Mouse (Mus musculus) liver, embryonic 13.5 days (tissue): Measurements from ENCODE around the gene Vgll4. TPM values are rescaled to one million over a fixed set of nuclear protein-coding genes. Genes with fewer than 3 reads are reported as not detected.

ENCODE experiments used
- ATAC-seq: fragments of 200-750 bp; cut with Nextera tagmentation; 2 replicates; pipeline ENCODE4 v1.8.0; 2017; ENCODE audit warnings: low read depth, mild to moderate bottlenecking, moderate number of reproducible peaks, moderate library complexity
- DNase-seq: peaks from one replicate; pipeline ENCODE4 v3.0.0; 2022
- H3K27ac ChIP-seq: fragments of 300-500 bp; sonication (generic); 2 replicates; pipeline ENCODE4 v1.5.1; 2015; ENCODE audit warnings: moderate library complexity, mild to moderate bottlenecking, inconsistent platforms
- H3K27me3 ChIP-seq: fragments of 300-500 bp; sonication (generic); 2 replicates; pipeline ENCODE4 v1.6.1; 2015; ENCODE audit warnings: mild to moderate bottlenecking, inconsistent platforms
- H3K36me3 ChIP-seq: fragments of 300-500 bp; sonication (generic); 2 replicates; pipeline ENCODE4 v1.6.1; 2015; ENCODE audit warnings: mild to moderate bottlenecking, inconsistent platforms
- H3K4me1 ChIP-seq: fragments of 300-500 bp; sonication (generic); replicated peaks from 2 replicates; pipeline ENCODE4 v1.6.1; 2015; ENCODE audit warnings: inconsistent platforms
- H3K4me2 ChIP-seq: fragments of 300-500 bp; sonication (generic); 2 replicates; pipeline ENCODE4 v1.6.1; 2015; ENCODE audit warnings: inconsistent platforms, mild to moderate bottlenecking, moderate library complexity
- H3K4me3 ChIP-seq: fragments of 300-500 bp; sonication (generic); replicated peaks from 2 replicates; pipeline ENCODE4 v1.5.1; 2015; ENCODE audit warnings: mild to moderate bottlenecking, inconsistent platforms
- H3K9ac ChIP-seq: fragments of 300-500 bp; sonication (generic); 2 replicates; pipeline ENCODE4 v1.6.1; 2015; ENCODE audit warnings: mild to moderate bottlenecking, inconsistent platforms
- H3K9me3 ChIP-seq: fragments of 300-500 bp; sonication (generic); replicated peaks from 2 replicates; pipeline ENCODE4 v1.6.1; 2016; ENCODE audit warnings: inconsistent platforms
- WGBS: fragments of 180-500 bp; shearing (Covaris S2); methylation state at CpG from one replicate; pipeline ENCODE4 v1.1.7; 2015; ENCODE audit not compliant: insufficient replicate concordance; 5-methylcytosine and 5-hydroxymethylcytosine counted together
- polyA plus RNA-seq: library from polyadenylated mRNA; unstranded; fragments of >200 nt; fragmentation: Nextera tagmentation; extraction: Ambion mirVana; gene quantifications from 2 replicates; pipeline ENCODE4 v1.2.1, GENCODE M21; 2015

The Vgll4 gene
- polyA plus RNA-seq, 1 experiment from 2014 or later = 13.9 TPM

DNA sequence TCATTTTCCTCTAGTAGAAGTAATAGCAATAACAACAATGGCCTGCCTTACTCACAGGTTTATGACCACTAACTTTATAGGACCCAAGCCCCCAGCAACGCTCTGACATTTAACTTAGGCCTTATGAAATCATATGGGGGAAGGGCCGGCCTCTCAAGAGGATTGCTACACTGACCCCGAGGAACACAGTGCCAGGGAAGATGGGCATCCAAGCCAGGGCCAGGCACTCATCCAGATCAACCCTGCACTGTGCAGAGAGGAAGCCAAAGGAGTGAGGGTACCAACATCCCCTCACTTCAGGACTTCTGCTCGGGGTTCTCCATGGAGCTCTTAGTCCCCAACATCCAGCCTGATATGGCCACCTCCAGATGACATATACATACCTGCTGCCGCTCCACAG is 106.3 kb downstream of the Vgll4 start:
- ATAC-seq (no peak), DNase-seq (no peak)
- Histone ChIP-seq H3K4me2 (no peak overlapping the region), H3K27ac (no peak overlapping the region), H3K4me3 (no peak overlapping the region), H3K36me3 (peaks cover 49% of the 10 kb centered on the region), H3K4me1 (peaks cover 20% of the 10 kb centered on the region), H3K27me3 (no peaks in the 10 kb centered on the region), H3K9me3 (no peaks in the 10 kb centered on the region), H3K9ac (no peak overlapping the region)
- WGBS = 76% methylated on average over 5 of the region's 5 CpGs

- Histone ChIP-seq H3K4me1 (peaks cover 19% of the 10 kb centered on the region), H3K36me3 (peaks cover 49% of the 10 kb centered on the region), H3K4me3 (no peak overlapping the region), H3K27me3 (no peaks in the 10 kb centered on the region), H3K9ac (no peak overlapping the region), H3K4me2 (no peak overlapping the region), H3K9me3 (no peaks in the 10 kb centered on the region), H3K27ac (no peak overlapping the region)
- WGBS = 76% methylated on average over 9 of the region's 9 CpGs
- no peak for DNase-seq
- no peak for ATAC-seq
Observed at GRCm38 (mm10) chr6:114862046-114862445, 107.7 kb downstream of the Vgll4 start.

DNA sequence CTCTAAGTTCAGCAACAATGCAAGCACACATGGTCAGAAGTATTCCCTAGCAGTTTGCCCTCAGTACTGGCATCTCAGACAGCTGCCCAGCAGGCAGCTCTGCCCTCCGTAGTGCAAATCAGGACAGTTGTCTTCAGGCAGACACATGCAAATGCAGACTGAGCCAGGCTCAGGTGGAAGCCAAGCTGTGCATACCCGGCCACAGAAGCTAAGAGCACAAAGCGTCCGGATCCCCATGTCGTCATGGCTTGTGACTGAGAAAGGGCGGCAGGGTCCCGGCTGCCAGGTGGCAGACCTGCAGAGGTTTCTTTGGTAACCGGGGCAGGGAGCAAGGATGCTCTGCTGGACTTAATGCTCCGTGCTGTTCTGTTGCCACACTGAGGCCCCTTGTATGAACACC is 108.2 kb downstream of the Vgll4 start:
- Histone ChIP-seq H3K4me1 (peaks cover 17% of the 10 kb centered on the region), H3K27me3 (no peaks in the 10 kb centered on the region), H3K9ac (no peak overlapping the region), H3K4me3 (no peak overlapping the region), H3K36me3 (peaks cover 49% of the 10 kb centered on the region), H3K9me3 (no peaks in the 10 kb centered on the region), H3K4me2 (no peak overlapping the region), H3K27ac (no peak overlapping the region)
- DNase-seq = no peak
- 83% methylated on average over 9 of the region's 9 CpGs for WGBS
- ATAC-seq = no peak

DNA sequence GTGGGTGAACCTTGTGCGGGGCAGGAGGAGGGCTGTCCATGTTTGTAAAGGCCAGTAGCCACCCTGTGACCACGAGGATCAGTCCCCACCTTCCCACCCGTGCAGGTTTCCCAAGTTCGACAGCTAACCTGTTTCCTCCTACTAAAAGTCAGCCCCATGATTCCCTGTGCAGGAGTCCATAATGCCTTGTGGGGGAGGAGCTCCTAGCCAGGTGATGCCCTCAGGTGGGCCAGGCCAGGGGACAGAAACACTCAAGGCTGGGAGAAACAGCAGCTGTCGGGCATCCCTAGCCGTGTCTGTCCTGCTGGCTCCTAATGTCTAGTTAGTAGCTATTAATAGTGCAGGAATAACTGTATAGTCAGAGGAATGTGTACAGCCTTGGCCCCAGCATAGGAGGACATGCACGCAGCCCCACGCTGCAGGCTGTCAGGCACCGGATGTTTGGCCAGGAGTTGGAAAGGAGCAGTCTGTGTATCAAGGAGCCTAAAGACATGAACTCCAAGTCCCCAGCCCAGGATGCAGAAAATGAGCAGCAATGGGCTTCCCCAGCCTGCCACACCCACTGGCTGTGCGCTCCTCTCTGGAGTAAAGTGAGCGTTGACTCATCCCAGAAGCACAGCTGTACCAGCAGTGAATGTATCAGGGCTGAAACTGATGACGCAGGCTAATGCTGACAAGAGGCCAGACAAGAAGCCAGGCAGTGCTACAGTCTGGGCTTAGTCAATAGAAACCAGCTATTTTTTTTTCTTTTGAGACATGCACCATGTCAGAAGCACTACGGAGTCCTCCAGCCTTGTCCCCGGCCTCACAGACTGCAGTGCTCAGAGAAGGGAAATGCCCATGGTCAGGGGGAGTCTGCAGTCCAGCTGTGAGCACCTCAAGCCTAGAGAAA is 108.9 kb downstream of the Vgll4 start:
- Histone ChIP-seq H3K4me1 (peaks cover 11% of the 10 kb centered on the region), H3K9me3 (no peaks in the 10 kb centered on the region), H3K27ac (no peak overlapping the region), H3K27me3 (no peaks in the 10 kb centered on the region), H3K4me2 (no peak overlapping the region), H3K36me3 (peaks cover 49% of the 10 kb centered on the region), H3K4me3 (no peak overlapping the region), H3K9ac (no peak overlapping the region)
- 82% methylated on average over 14 of the region's 14 CpGs for WGBS
- ATAC-seq (no peak), DNase-seq (no peak)

DNA sequence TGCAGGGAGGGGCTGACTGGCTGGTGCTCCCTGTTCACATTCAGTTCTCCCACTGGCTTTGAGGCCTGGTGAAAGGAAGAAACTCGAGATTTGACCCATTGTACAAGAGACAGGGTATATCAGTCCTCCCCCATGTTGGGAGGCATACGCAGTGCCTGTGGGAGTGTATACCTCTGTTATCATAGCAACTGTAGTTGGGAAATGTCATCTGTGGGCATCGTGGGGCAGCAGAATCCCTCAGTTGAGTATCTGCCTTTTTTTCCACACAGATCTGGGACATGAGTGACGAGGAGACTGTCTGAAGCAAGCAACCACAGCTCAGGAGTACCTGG is 111.1 kb downstream of the Vgll4 start:
- no peak overlapping the region for H3K4me3 ChIP-seq

DNA sequence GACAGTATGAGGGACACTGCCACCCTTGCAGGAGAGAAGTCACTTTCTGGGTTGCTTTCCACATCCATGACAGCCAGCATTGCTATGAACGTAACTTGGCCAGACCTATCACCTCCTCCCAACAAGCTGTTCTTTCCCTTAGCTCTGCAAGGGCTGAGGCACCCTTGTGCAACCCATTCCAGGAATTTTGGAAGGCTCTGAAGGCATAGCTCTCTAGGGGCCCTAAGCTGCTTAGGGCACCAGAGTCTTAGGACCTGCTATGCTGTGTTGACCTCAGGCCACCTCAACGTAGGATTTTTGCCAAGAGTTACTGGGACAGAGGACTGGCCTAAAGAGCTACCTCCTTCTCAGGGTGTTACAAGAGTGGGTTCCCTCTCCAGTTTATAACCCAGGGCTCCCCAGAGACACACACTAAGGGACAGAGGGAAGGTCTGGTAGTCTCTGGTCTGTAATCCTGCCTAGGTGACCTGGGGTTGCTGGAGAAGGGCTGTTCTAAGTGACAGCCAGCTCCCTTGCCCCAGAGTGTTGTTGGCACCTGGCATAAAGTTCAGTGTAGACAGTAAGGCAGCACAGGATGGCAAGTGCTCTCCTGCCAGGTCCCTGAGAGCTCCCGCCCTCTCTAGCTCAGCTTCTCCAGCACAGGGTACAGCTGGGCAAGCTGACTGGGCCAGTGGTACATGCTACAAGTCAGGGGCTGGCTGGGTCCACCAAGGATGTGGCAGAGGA is 111.6 kb downstream of the Vgll4 start:
- Histone ChIP-seq H3K4me2 (no peak overlapping the region), H3K9ac (no peak overlapping the region), H3K36me3 (peaks cover 36% of the 10 kb centered on the region), H3K27ac (no peak overlapping the region), H3K4me3 (no peak overlapping the region), H3K4me1 (peaks cover 12% of the 10 kb centered on the region), H3K9me3 (no peaks in the 10 kb centered on the region), H3K27me3 (no peaks in the 10 kb centered on the region)
- WGBS = 64% methylated on average over 3 of the region's 3 CpGs
- no peak for DNase-seq
- ATAC-seq = no peak

More for the DNA sequence above, 111.1 kb downstream of the Vgll4 start:
- Histone ChIP-seq H3K27ac (no peak overlapping the region), H3K4me1 (peaks cover 18% of the 10 kb centered on the region), H3K27me3 (no peaks in the 10 kb centered on the region), H3K9me3 (no peaks in the 10 kb centered on the region), H3K9ac (no peak overlapping the region), H3K36me3 (peaks cover 41% of the 10 kb centered on the region), H3K4me2 (no peak overlapping the region)
- DNase-seq = no peak
- no peak for ATAC-seq
- WGBS = 61% methylated on average over 4 of the region's 4 CpGs

- no peak overlapping the region for H3K4me3 ChIP-seq
- peaks cover 20% of the 10 kb centered on the region for H3K36me3 ChIP-seq
- H3K9ac ChIP-seq = no peak overlapping the region
- ATAC-seq = no peak
- H3K4me2 ChIP-seq = no peak overlapping the region
- no peaks in the 10 kb centered on the region for H3K9me3 ChIP-seq
- no peaks in the 10 kb centered on the region for H3K27me3 ChIP-seq
- WGBS = 62% methylated on average over 4 of the region's 4 CpGs
- DNase-seq = no peak
- H3K4me1 ChIP-seq = peaks cover 7% of the 10 kb centered on the region; the same call in 1 of the 2 replicates
- no peak overlapping the region for H3K27ac ChIP-seq
Observed at GRCm38 (mm10) chr6:114856501-114856900, 113.3 kb downstream of the Vgll4 start.

DNA sequence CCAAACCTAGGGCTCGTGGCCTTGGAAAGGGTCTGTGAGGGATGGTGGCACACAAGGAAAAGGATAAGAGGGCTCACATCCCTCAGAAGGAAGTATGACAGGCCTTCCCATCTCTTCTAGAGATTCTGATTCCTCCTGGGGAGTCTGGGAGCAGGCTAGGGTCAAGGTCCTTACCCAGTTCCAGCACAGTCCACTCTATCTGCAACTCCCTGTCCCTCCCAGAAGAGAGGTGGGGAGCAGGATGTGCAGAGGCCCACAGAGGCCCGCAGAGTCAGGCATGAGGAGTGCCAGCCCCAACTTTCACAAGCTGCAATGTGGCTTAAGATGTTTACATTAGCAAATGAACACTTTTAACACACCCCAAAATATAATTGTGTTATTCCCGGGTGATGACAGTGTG is 114.2 kb downstream of the Vgll4 start:
- Histone ChIP-seq H3K36me3 (peaks cover 11% of the 10 kb centered on the region), H3K27ac (no peak overlapping the region), H3K27me3 (no peaks in the 10 kb centered on the region), H3K4me1 (peaks cover 7% of the 10 kb centered on the region; the same call in 1 of the 2 replicates), H3K9me3 (no peaks in the 10 kb centered on the region), H3K4me3 (no peak overlapping the region), H3K4me2 (no peak overlapping the region), H3K9ac (no peak overlapping the region)
- DNase-seq = no peak
- no peak for ATAC-seq
- WGBS = 51% methylated on average over 3 of the region's 3 CpGs

GRCm38 (mm10) chr6:114854368-114854767 is 115.4 kb downstream of the Vgll4 start:
- ATAC-seq (no peak), DNase-seq (no peak)
- no peak overlapping the region for H3K4me2 ChIP-seq
- no peak overlapping the region for H3K9ac ChIP-seq
- no peaks in the 10 kb centered on the region for H3K9me3 ChIP-seq
- peaks cover 3% of the 10 kb centered on the region; the same call in 1 of the 2 replicates for H3K36me3 ChIP-seq
- 42% methylated on average over 2 of the region's 2 CpGs for WGBS
- H3K27ac ChIP-seq = no peak overlapping the region
- peaks cover 10% of the 10 kb centered on the region; the same call in 1 of the 2 replicates for H3K4me1 ChIP-seq
- H3K4me3 ChIP-seq = no peak overlapping the region
- H3K27me3 ChIP-seq = no peaks in the 10 kb centered on the region

DNA sequence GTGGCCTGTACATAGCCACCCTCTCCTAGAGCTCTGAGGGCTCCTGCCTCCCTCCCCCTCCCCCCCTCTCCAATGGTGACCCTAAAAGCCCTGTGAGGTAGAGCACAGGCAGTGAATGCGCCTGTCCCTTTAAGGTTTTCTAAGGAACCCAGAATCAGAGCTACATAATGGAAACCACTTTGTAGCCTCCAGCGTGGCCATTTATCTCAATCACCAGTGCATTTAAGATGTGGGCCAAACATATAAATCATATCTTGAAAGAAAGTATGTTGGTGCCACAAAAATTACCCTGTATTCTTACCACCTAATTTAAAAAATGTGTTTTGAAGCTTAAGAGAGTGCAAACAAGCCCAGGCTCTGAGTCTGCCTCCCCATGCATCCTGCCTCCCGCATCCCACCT is 117.1 kb downstream of the Vgll4 start:
- Histone ChIP-seq H3K4me3 (no peak overlapping the region), H3K27me3 (no peaks in the 10 kb centered on the region), H3K9ac (no peak overlapping the region), H3K4me1 (peaks cover 23% of the 10 kb centered on the region), H3K4me2 (no peak overlapping the region), H3K27ac (no peak overlapping the region), H3K9me3 (no peaks in the 10 kb centered on the region), H3K36me3 (no peaks in the 10 kb centered on the region)
- no peak for ATAC-seq
- 61% methylated on average over 3 of the region's 3 CpGs for WGBS
- DNase-seq = no peak

- no peak overlapping the region for H3K9ac ChIP-seq
Observed at GRCm38 (mm10) chr6:114851688-114852087, 118.1 kb downstream of the Vgll4 start.

More at GRCm38 (mm10) chr6:114851688-114852087, 118.1 kb downstream of the Vgll4 start:
- DNase-seq (no peak), ATAC-seq (no peak)
- H3K36me3 ChIP-seq = no peaks in the 10 kb centered on the region
- WGBS = 59% methylated on average over 7 of the region's 7 CpGs
- no peaks in the 10 kb centered on the region for H3K27me3 ChIP-seq
- peaks cover 30% of the 10 kb centered on the region for H3K4me1 ChIP-seq
- H3K27ac ChIP-seq = no peak overlapping the region
- H3K4me3 ChIP-seq = no peak overlapping the region
- H3K4me2 ChIP-seq = no peak overlapping the region
- no peaks in the 10 kb centered on the region for H3K9me3 ChIP-seq
